Mouse (Mus musculus) hindbrain, embryonic 14.5 days (tissue): ENCODE results near the gene Megf9. TPM values are rescaled to one million over a fixed set of nuclear protein-coding genes. Genes with fewer than 3 reads are reported as not detected.

Experiments used
- ATAC-seq: fragments of 200-750 bp; cut with Nextera tagmentation; 2 replicates; pipeline ENCODE4 v1.8.0; 2017; ENCODE audit warnings: moderate number of reproducible peaks, mild to moderate bottlenecking, moderate TSS enrichment, moderate library complexity; ENCODE audit not compliant: low FRiP score
- DNase-seq: peaks from one replicate; pipeline ENCODE4 v3.0.0-alpha.2; 2015; ENCODE audit warnings: low spot score
- H3K27ac ChIP-seq: fragments of 300-500 bp; sonication (generic); 2 replicates; pipeline ENCODE4 v1.5.1; 2014; ENCODE audit warnings: mild to moderate bottlenecking, moderate library complexity
- H3K27me3 ChIP-seq: fragments of 300-500 bp; sonication (generic); 2 replicates; pipeline ENCODE4 v1.6.1; 2014; ENCODE audit warnings: mild to moderate bottlenecking, low read length, mixed read lengths; ENCODE audit not compliant: control insufficient read depth, insufficient read depth
- H3K36me3 ChIP-seq: fragments of 300-500 bp; sonication (generic); replicated peaks from 2 replicates; pipeline ENCODE4 v1.6.1; 2014; ENCODE audit not compliant: control insufficient read depth, insufficient read depth
- H3K4me1 ChIP-seq: fragments of 300-500 bp; sonication (generic); replicated peaks from 2 replicates; pipeline ENCODE4 v1.6.1; 2014; ENCODE audit warnings: antibody characterized with exemption, low read length, mixed read lengths; ENCODE audit not compliant: control insufficient read depth, insufficient read depth
- H3K4me2 ChIP-seq: fragments of 300-500 bp; sonication (generic); replicated peaks from 2 replicates; pipeline ENCODE4 v1.6.1; 2014; ENCODE audit warnings: mild to moderate bottlenecking, moderate library complexity
- H3K4me3 ChIP-seq: fragments of 300-500 bp; sonication (generic); replicated peaks from 2 replicates; pipeline ENCODE4 v1.5.1; 2014; ENCODE audit warnings: mild to moderate bottlenecking, low read length
- H3K9ac ChIP-seq: fragments of 300-500 bp; sonication (generic); 2 replicates; pipeline ENCODE4 v1.6.1; 2014
- H3K9me3 ChIP-seq: fragments of 300-500 bp; sonication (generic); 2 replicates; pipeline ENCODE4 v1.6.1; 2016; ENCODE audit warnings: low read length; ENCODE audit not compliant: control insufficient read depth
- WGBS: fragments of 180-500 bp; shearing (Covaris S2); extraction: QIAGEN DNeasy Blood & Tissue Kit; methylation state at CpG from one replicate; pipeline ENCODE4 v1.1.7; 2014; 5-methylcytosine and 5-hydroxymethylcytosine counted together
- polyA plus RNA-seq: library from polyadenylated mRNA; unstranded; fragments of >200 nt; fragmentation: Nextera tagmentation; extraction: Ambion mirVana; gene quantifications from 2 replicates; pipeline ENCODE4 v1.2.1, GENCODE M21; 2014

The Megf9 gene
- polyA plus RNA-seq, 1 experiment from 2014 or later, result 41.8 TPM

DNA sequence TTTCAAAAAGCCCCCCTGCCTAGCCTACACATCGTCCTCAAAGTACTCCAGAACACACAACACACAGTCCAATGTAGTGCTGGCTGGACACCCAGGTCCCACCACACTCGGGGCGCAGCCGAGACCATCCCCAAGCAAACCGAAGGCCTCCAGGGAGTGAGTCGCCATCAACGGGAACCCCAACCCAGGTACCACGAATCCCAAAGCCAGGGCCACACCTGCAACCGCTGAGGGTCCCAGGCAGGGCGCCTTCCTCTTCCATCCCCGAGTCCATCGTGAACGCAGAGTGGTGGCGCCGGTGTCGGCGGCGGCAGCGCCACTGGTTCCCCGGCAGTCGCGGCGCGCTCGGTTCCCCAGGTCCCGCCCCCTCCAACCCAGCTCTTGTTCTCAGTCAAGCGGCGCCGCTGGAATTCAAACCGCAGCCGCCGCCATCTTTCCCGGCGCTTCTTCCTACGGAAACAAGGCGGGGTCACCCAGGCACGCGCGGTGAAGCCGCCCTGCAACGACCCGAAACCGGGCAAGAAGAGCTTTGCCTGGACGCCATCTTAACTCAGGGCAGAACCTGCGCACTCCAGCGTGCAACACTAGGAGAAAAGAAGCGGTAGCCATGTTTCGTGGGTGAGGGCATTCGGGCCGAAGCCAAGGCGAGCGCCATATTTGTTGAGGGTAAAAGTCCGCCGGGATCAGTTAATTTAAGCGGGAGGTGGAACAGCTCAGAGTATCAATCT is 124.6 kb downstream of the Megf9 start, which contains the start of gene Cdk5rap2:
TSS of gene Cdk5rap2 (minus strand) at position 450 of the 728 bp plus-strand sequence.
- WGBS, result under 1% methylated on average over 51 of the region's 55 CpGs
- Histone ChIP-seq H3K27me3 (no peaks in the 10 kb centered on the region), H3K27ac (peak within 1 kb of the TSS; percentile 29), H3K4me2 (peak within 1 kb of the TSS; percentile 75), H3K36me3 (no peaks in the 10 kb centered on the region), H3K4me1 (peaks cover 19% of the 10 kb centered on the region), H3K9ac (peak within 1 kb of the TSS; percentile 70), H3K9me3 (no peaks in the 10 kb centered on the region), H3K4me3 (peak within 1 kb of the TSS; percentile 55)
- ATAC-seq (peak; percentile 98), DNase-seq (peak; percentile 96)

DNA sequence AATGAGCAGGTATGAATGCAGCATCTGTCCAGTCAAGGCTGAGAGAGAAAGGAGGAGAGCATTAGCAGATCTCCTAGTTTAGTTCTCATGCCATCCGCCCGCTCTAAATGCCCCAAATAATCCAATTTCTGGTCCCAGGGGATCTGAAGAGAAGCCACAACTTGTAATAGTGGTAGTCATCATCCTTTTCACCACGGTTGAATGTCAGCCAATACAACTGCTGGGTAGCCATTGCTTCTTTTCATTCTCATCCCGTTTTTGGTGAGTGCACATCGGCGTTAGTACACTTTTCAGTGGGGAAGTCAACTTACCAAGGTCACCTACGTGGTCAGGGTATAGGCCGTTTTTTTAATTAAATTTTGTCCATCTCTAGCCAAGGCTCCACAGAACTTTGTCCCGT is 125.3 kb downstream of the Megf9 start:
- no peak for DNase-seq

DNA sequence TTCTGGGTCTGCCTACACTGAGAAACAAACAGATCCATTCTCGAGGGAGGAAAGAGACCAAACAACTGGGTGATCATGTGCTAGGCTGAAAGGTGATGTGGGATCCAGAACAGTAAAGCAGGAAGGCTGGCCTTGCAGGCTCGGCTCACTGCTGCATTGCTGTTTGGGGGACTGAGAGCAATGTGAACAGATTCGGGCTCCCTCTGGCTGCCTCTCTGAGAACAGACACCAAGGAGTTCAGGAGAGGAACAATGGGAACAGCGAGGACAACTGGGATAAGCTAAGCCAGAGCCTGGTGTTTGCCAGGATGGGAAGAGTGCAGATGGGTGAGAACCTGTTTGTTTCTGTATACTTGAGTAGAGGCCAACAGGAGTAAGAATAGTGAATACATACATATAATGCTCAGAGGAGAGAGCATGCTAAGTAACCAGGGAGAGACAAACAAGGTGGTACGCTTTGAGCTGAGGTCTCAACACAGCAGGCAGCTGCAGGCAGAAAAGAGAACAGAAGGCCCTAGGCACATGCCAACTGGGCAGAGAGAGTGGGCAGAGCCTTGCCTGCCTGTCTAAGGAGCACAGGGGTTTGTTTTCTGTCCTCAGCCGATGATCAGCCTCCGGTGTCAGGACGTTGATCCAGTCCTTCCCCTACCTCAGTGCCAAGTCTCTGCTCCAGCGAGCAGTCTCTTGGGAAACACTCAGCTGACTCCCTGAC is 132.5 kb downstream of the Megf9 start:
- Histone ChIP-seq H3K27ac (peak overlapping the region; percentile 58), H3K27me3 (no peaks in the 10 kb centered on the region), H3K4me2 (no peak overlapping the region), H3K4me1 (peaks cover 10% of the 10 kb centered on the region; the same call in 1 of the 2 replicates), H3K4me3 (no peak overlapping the region), H3K9me3 (no peaks in the 10 kb centered on the region), H3K36me3 (0 out of 2 replicates have a peak, but pooled peaks cover 10% of the 10 kb centered on the region), H3K9ac (peak overlapping the region; percentile 35; the same call in 1 of the 2 replicates)
- peak; percentile 83 for ATAC-seq
- 58% methylated on average over 9 of the region's 9 CpGs for WGBS
- peak; percentile 71 for DNase-seq

More for the DNA sequence above, 125.3 kb downstream of the Megf9 start:
- no peak for ATAC-seq
- Histone ChIP-seq H3K4me1 (peaks cover 19% of the 10 kb centered on the region), H3K27ac (no peak overlapping the region), H3K36me3 (no peaks in the 10 kb centered on the region), H3K4me2 (peak overlapping the region; percentile 75), H3K9me3 (no peaks in the 10 kb centered on the region), H3K9ac (peak overlapping the region; percentile 70), H3K4me3 (peak overlapping the region; percentile 55), H3K27me3 (no peaks in the 10 kb centered on the region)
- 24% methylated on average over 9 of the region's 9 CpGs for WGBS

DNA sequence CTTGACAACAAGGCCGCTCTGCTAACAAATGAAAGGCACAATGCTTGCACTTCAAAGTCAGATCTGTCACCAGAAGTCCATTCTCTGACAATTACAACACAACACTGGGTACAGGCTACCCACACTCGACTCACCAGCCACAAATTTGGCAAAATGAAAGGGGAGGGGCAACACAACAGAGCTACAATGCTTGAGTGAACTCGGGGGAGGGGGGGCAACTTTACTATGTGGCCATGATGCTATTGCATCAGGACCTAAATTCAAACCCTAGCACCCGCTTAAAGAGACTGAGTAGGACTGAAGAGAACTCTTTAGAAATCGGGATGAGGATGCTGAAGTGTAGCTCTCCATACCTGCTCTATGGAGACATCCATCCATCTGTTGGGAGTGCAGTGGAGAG is 135.3 kb downstream of the Megf9 start:
- H3K4me3 ChIP-seq, result no peak overlapping the region
- 0 out of 2 replicates have a peak, but pooled peaks cover 10% of the 10 kb centered on the region for H3K36me3 ChIP-seq
- H3K27me3 ChIP-seq, result no peaks in the 10 kb centered on the region
- no peak for ATAC-seq
- 0 out of 2 replicates have a peak overlapping the region, but pooled peaks have one; percentile 27 for H3K27ac ChIP-seq
- no peak for DNase-seq
- H3K9ac ChIP-seq, result no peak overlapping the region
- no peaks in the 10 kb centered on the region for H3K9me3 ChIP-seq
- 80% methylated on average over 5 of the region's 5 CpGs for WGBS
- peaks cover 4% of the 10 kb centered on the region; the same call in 1 of the 2 replicates for H3K4me1 ChIP-seq
- H3K4me2 ChIP-seq, result no peak overlapping the region

DNA sequence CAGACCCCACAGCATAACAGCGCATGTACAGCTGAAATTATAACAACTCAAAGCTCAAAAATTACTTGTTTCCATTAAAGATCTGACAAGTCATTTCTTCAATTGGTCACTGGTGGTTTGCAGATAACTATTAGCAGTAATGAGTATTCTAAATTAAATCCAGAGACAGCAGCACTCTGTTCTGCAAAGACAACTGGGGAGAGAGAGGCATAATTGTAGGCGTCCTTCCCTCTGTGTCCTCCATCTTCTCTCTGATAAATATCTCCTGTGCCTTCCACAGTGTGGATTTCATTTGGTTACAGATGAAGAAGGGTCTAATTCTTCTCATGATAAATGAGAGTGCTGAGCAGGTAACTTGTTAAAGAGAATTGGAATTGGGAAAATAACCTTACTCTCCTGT is 135.7 kb downstream of the Megf9 start:
- 0 out of 2 replicates have a peak overlapping the region, but pooled peaks have one; percentile 27 for H3K27ac ChIP-seq
- peaks cover 4% of the 10 kb centered on the region; the same call in 1 of the 2 replicates for H3K4me1 ChIP-seq
- no peak overlapping the region for H3K4me2 ChIP-seq
- no peak overlapping the region for H3K9ac ChIP-seq
- 69% methylated on average over 2 of the region's 2 CpGs for WGBS
- ATAC-seq (peak; percentile 19; the same call in 1 of the 2 replicates), DNase-seq (no peak)
- H3K27me3 ChIP-seq, result no peaks in the 10 kb centered on the region
- H3K36me3 ChIP-seq, result 0 out of 2 replicates have a peak, but pooled peaks cover 10% of the 10 kb centered on the region
- H3K9me3 ChIP-seq, result no peaks in the 10 kb centered on the region
- no peak overlapping the region for H3K4me3 ChIP-seq

DNA sequence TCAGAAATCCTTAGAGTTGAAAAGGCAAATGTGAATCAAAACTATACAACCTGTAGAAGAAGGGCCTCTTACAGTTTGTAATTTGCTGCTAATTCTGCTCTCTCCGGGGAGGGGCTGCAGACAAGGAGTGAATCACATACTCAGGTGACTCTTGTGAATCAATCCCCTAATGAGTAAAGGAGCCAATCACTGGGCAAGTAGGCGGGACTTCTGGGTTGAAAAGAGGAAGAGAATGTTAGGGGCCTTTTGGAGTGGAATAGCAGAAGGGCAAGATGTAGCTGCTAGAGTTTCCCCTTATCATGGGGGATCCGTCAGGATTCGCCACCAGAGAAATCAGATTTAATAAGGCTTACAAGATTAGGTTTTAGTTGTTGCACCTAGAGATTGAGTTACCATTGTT is 136.7 kb downstream of the Megf9 start:
- Histone ChIP-seq H3K27me3 (no peaks in the 10 kb centered on the region), H3K27ac (no peak overlapping the region), H3K9me3 (no peaks in the 10 kb centered on the region), H3K4me3 (no peak overlapping the region), H3K9ac (no peak overlapping the region), H3K4me2 (no peak overlapping the region), H3K4me1 (peaks cover 4% of the 10 kb centered on the region; the same call in 1 of the 2 replicates), H3K36me3 (0 out of 2 replicates have a peak, but pooled peaks cover 10% of the 10 kb centered on the region)
- ATAC-seq (no peak), DNase-seq (no peak)
- 81% methylated on average over 4 of the region's 4 CpGs for WGBS

DNA sequence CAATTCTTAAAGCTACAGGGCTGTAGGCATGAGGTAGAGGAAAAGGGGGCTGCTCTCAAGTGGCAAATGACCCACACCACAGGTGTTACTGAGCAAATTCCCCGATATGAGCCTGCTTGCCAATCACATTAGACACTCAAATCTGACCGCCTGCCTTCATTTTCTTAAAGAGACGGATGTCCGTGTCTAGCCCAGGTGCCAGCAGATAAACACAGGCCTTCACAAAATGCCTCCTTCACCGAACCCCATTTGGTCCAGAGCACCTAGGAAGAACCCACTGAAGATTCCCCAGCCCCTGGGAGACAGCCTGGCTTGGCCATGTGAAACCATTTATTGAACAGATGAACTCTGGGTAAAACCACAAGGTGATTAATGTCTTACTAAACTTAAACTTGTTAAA is 138.1 kb downstream of the Megf9 start:
- Histone ChIP-seq H3K4me2 (no peak overlapping the region), H3K9ac (no peak overlapping the region), H3K4me1 (peaks cover 4% of the 10 kb centered on the region; the same call in 1 of the 2 replicates), H3K4me3 (no peak overlapping the region), H3K27me3 (no peaks in the 10 kb centered on the region), H3K9me3 (no peaks in the 10 kb centered on the region), H3K36me3 (0 out of 2 replicates have a peak, but pooled peaks cover 10% of the 10 kb centered on the region), H3K27ac (no peak overlapping the region)
- 91% methylated on average over 5 of the region's 5 CpGs for WGBS
- ATAC-seq (no peak), DNase-seq (no peak)

DNA sequence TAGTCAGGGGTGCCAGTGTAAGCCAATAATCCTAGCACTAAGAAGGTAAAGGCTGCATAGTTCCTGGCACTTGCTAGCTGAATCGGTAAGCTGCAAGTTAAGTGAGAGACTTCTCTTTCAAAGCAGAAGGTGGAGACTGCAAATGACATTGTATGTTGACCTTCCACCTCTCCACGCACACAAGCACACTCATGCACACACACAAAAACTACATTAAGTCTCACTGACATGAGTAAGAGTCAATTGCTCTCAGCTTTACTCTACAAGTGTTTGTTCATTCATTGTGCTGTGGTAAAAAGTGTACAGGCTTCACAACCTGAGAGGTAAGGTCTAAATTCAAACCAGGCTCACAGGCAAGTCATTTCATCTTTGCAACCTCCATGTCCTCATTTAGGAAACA is 140.1 kb downstream of the Megf9 start:
- Histone ChIP-seq H3K27ac (no peak overlapping the region), H3K4me3 (no peak overlapping the region), H3K27me3 (no peaks in the 10 kb centered on the region), H3K9ac (no peak overlapping the region), H3K36me3 (0 out of 2 replicates have a peak, but pooled peaks cover 2% of the 10 kb centered on the region), H3K4me1 (0 out of 2 replicates have a peak, but pooled peaks cover 4% of the 10 kb centered on the region), H3K4me2 (no peak overlapping the region), H3K9me3 (no peaks in the 10 kb centered on the region)
- no peak for ATAC-seq
- DNase-seq, result no peak
- WGBS, result 95% methylated on average over 2 of the region's 2 CpGs

DNA sequence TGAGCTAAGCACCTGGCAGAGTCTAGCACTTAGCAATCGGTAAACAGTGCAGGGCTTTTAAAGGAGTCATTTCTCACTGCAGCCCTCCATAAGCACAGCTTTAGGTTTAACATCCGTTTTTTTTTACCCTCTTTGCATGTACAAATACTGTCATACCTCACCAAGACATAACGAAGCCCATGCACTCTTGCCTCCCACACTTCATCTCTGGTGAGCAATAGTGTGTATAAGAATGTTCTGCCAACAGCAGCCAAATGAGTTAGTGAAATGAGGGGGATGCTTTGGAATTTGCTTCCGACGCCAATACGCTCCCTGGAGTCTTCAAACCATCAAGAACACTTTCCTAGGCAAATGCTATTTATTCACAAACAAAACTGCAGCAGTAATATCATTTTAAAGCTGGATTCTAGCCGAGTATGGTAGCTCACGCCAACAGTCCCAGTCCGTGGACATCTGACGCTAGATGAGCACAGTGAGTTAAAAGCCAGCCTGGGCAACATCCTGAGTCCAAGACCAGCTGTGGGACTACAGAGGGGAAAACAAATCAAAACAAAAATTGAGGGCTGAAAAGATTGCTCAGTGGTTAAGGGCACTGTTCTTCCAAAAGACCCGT is 142.9 kb downstream of the Megf9 start:
- Histone ChIP-seq H3K9ac (no peak overlapping the region), H3K4me3 (no peak overlapping the region), H3K4me2 (no peak overlapping the region), H3K36me3 (no peaks in the 10 kb centered on the region), H3K4me1 (no peaks in the 10 kb centered on the region), H3K27me3 (no peaks in the 10 kb centered on the region), H3K9me3 (no peaks in the 10 kb centered on the region), H3K27ac (no peak overlapping the region)
- WGBS, result 84% methylated on average over 11 of the region's 11 CpGs
- no peak for ATAC-seq
- no peak for DNase-seq
